Mouse (Mus musculus): ENCODE measurements at regions not wholly inside any gene's neighbourhood (a gene's known extent, or its start where the extent isn't known, plus 50 kb on each side); places are given as distances from the start of the nearest gene placed in this dataset.

DNA sequence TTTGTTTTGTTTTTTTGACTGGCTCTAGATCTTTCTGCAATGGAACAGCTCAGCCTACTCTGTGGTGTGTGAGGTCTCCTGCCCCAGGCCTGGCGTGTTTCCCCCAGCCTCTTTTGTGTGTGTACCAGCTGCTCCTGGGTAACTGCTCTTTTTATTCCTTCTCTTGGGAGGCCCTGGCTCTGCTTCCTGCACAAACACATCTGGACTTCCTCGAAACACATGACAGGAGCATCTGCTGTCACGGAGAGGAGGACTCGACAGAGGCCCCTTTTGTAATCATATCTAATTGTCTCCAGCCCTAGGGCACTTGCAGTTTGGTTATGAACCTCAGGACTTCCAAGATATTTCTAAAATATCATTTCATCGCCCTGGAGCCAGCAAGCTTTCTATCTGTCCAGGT, 79.5 kb upstream of the Sdk2 start:
- H3K36me3 ChIP-seq (ENCODE audit: insufficient read depth), result no peaks in the 10 kb centered on the region
- no peak overlapping the region for H3K4me2 ChIP-seq
- H3K27ac ChIP-seq (ENCODE audit: low read depth), result no peak overlapping the region
- H3K9me3 ChIP-seq (ENCODE audit: low read depth, low read length), result no peaks in the 10 kb centered on the region
- no peak overlapping the region for H3K9ac ChIP-seq
- TF ChIP-seq CTCF (IDR thresholded peaks at IDR 0.05; ENCODE audit: low read depth), result no peak
- DNase-seq, result peak; percentile 2
- H3K4me3 ChIP-seq (ENCODE audit: low read depth, low read length), result no peak overlapping the region
- no peak for ATAC-seq (ENCODE audit: insufficient read depth)
- 0 out of 2 replicates have a peak, but pooled peaks cover 4% of the 10 kb centered on the region for H3K4me1 ChIP-seq (ENCODE audit: insufficient read depth)
- WGBS, result 34% methylated on average over 5 of the region's 5 CpGs
- H3K27me3 ChIP-seq (ENCODE audit: insufficient read depth, low read length), result no peaks in the 10 kb centered on the region

DNA sequence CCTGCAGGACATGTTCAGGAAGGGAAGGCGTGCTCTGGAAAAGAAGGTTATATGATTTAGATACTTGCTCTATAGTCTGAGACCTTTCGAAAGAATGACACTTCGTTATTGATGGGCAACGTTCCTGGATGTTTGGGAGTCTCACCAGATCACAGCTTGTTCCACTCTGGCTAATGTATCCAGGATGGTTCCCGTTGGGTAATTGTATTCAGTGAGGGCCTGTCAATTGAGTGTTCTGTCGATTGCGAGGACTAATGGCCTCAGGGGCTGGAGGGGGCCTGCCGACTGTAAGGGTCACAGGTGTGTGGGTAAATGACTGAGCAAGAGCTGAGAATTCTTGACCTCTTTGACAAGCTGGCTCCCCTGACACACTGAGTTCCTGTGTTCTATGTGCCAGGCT, 62.4 kb upstream of the Sdk2 start:
- ATAC-seq (ENCODE audit: insufficient read depth) (no peak), DNase-seq (no peak)
- Histone ChIP-seq H3K9ac (no peak overlapping the region), H3K36me3 (ENCODE audit: insufficient read depth) (no peaks in the 10 kb centered on the region), H3K4me1 (ENCODE audit: insufficient read depth) (no peaks in the 10 kb centered on the region), H3K27ac (ENCODE audit: low read depth) (no peak overlapping the region), H3K4me3 (ENCODE audit: low read depth, low read length) (no peak overlapping the region), H3K9me3 (ENCODE audit: low read depth, low read length) (no peaks in the 10 kb centered on the region), H3K4me2 (no peak overlapping the region), H3K27me3 (ENCODE audit: insufficient read depth, low read length) (no peaks in the 10 kb centered on the region)
- TF ChIP-seq CTCF (IDR thresholded peaks at IDR 0.05; ENCODE audit: low read depth), result no peak
- 56% methylated on average over 8 of the region's 8 CpGs for WGBS

DNA sequence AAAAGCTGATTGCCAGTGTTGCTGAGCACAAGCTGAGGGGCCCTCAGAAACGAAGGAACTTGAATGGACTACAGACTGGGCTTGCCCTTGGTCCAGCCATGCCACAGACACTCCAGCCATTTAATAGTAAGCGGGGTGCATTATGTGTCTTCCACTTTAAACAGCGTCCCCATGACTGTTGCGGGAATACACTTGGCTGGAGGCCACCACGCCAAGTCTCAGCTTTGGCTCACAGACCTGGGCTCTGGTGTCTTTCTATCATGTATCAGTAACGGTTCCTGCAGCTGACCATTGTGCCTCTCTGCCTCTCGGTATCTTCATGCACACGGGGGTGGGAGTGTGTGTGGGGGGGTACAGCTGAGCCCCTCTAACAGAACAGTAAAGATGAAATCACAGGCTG, 62.0 kb upstream of the Sdk2 start:
- no peak for ATAC-seq (ENCODE audit: insufficient read depth)

DNA sequence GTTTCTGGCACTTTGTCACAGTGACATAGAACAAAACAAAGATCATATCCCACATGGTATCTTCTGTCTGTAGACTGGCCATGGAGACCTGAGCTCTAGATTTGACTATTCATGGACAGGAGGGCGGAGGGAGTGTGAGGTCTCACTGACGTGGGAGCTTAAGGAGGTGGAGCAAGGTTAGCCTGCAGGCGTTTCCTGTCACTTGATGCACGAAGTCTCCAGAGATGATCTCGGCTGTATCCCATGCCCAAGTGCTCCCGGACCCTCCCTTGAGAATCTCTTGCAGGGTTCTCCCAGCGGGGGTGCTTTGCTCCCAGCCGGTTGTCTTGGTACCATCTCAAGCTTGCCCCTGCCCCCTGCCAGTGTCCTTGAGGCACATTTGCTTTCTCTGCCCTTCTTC, 60.6 kb upstream of the Sdk2 start:
- ATAC-seq (ENCODE audit: insufficient read depth), result no peak
- no peaks in the 10 kb centered on the region for H3K27me3 ChIP-seq (ENCODE audit: insufficient read depth, low read length)
- 18% methylated on average over 8 of the region's 8 CpGs for WGBS
- no peaks in the 10 kb centered on the region for H3K36me3 ChIP-seq (ENCODE audit: insufficient read depth)
- no peak overlapping the region for H3K27ac ChIP-seq (ENCODE audit: low read depth)
- no peak for TF ChIP-seq CTCF (IDR thresholded peaks at IDR 0.05; ENCODE audit: low read depth)
- no peak overlapping the region for H3K4me2 ChIP-seq
- peak; percentile 19 for DNase-seq
- H3K9me3 ChIP-seq (ENCODE audit: low read depth, low read length), result no peaks in the 10 kb centered on the region
- no peak overlapping the region for H3K4me3 ChIP-seq (ENCODE audit: low read depth, low read length)
- no peak overlapping the region for H3K9ac ChIP-seq
- no peaks in the 10 kb centered on the region for H3K4me1 ChIP-seq (ENCODE audit: insufficient read depth)

More for the DNA sequence above, 62.0 kb upstream of the Sdk2 start:
- Histone ChIP-seq H3K4me1 (ENCODE audit: insufficient read depth) (no peaks in the 10 kb centered on the region), H3K9me3 (ENCODE audit: low read depth, low read length) (no peaks in the 10 kb centered on the region), H3K27ac (ENCODE audit: low read depth) (no peak overlapping the region), H3K4me2 (no peak overlapping the region), H3K4me3 (ENCODE audit: low read depth, low read length) (no peak overlapping the region), H3K36me3 (ENCODE audit: insufficient read depth) (no peaks in the 10 kb centered on the region), H3K9ac (no peak overlapping the region), H3K27me3 (ENCODE audit: insufficient read depth, low read length) (no peaks in the 10 kb centered on the region)
- 74% methylated on average over 8 of the region's 8 CpGs for WGBS
- DNase-seq, result peak; percentile 30
- TF ChIP-seq CTCF (IDR thresholded peaks at IDR 0.05; ENCODE audit: low read depth), result no peak

DNA sequence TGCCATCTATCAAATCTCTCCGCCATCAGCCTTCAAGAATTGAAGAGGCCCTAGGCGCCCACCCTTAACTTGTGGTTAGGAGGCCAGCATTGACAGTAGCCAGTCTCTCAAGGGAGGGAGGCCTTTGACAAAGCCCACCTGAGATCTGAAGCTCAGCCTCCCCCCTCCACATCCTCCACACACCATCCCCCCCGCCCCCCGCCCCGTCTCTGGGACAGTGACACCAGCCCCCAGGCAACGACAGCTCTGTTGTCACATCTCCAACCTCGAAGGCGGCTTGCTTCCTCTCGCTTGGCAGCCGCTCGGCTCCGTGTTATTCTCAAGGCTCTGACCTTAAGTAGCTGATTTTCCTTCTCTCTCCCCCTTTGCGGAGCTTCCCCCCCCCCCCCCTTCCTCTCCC, 55.3 kb upstream of the Sdk2 start:
- H3K4me1 ChIP-seq (ENCODE audit: insufficient read depth), result no peaks in the 10 kb centered on the region
- H3K27me3 ChIP-seq (ENCODE audit: insufficient read depth, low read length), result no peaks in the 10 kb centered on the region
- no peak overlapping the region for H3K9ac ChIP-seq
- WGBS, result 28% methylated on average over 12 of the region's 13 CpGs
- no peak overlapping the region for H3K4me3 ChIP-seq (ENCODE audit: low read depth, low read length)
- H3K27ac ChIP-seq (ENCODE audit: low read depth), result no peak overlapping the region
- no peaks in the 10 kb centered on the region for H3K36me3 ChIP-seq (ENCODE audit: insufficient read depth)
- no peaks in the 10 kb centered on the region for H3K9me3 ChIP-seq (ENCODE audit: low read depth, low read length)
- ATAC-seq (ENCODE audit: insufficient read depth) (no peak), DNase-seq (peak; percentile 50)
- TF ChIP-seq CTCF (IDR thresholded peaks at IDR 0.05; ENCODE audit: low read depth), result no peak
- no peak overlapping the region for H3K4me2 ChIP-seq

DNA sequence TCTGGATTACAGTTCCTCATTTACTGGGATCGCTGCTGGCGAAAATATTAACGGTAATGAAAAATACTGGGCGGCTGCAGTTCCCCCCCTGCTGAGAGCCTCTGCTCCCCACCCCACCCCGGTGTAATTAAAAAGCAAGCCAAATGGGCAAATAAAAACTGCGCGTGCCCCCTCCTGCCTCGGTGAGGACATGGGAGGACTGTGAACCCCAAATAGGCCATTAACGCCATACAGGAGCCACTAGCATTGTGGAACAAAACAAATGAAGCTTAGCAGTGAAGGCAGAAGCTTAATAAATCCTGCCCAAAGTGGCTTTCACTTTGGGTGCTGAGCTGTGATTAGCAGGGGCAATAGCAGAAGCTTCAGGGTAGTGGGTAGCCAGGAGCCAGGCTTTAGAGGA, 52.3 kb upstream of the Sdk2 start:
- TF ChIP-seq CTCF (IDR thresholded peaks at IDR 0.05; ENCODE audit: low read depth), result no peak
- Histone ChIP-seq H3K4me3 (ENCODE audit: low read depth, low read length) (no peak overlapping the region), H3K4me2 (no peak overlapping the region), H3K4me1 (ENCODE audit: insufficient read depth) (no peaks in the 10 kb centered on the region), H3K9ac (no peak overlapping the region), H3K27ac (ENCODE audit: low read depth) (no peak overlapping the region), H3K36me3 (ENCODE audit: insufficient read depth) (no peaks in the 10 kb centered on the region), H3K27me3 (ENCODE audit: insufficient read depth, low read length) (no peaks in the 10 kb centered on the region), H3K9me3 (ENCODE audit: low read depth, low read length) (no peaks in the 10 kb centered on the region)
- 86% methylated on average over 9 of the region's 9 CpGs for WGBS
- no peak for ATAC-seq (ENCODE audit: insufficient read depth)
- DNase-seq, result no peak

All from lung, embryonic 14.5 days (tissue).